Mouse (Mus musculus) adrenal gland, postnatal 4 days (tissue): ENCODE measurements around the gene Tmem59l. TPM values are rescaled to one million over a fixed set of nuclear protein-coding genes. Genes with fewer than 3 reads are reported as not detected.

Experiments
- DNase-seq, 2 experiments: peaks; one replicate each; pipeline ENCODE4 v3.0.0; 2021 to 2022; ENCODE audit warnings: low spot score in 2 of 2, mixed read lengths in 2 of 2
- total RNA-seq, 2 experiments: library from RNA; stranded (reverse); gene quantifications; 2 replicates each; pipeline ENCODE4 v1.2.3; 2021

Tmem59l gene
- total RNA-seq, 2 experiments from 2014 or later, result 3.6 to 5.0 TPM

- no peak for DNase-seq
Observed at GRCm38 (mm10) chr8:70490061-70490879, 3.1 kb upstream of the Tmem59l start.

- DNase-seq, result no peak
Observed at GRCm38 (mm10) chr8:70489576-70489975, 2.4 kb upstream of the Tmem59l start.

GRCm38 (mm10) chr8:70488931-70489470 is 1.8 kb upstream of the Tmem59l start:
- no peak for DNase-seq

GRCm38 (mm10) chr8:70487993-70488796 is 1.0 kb upstream of the Tmem59l start:
- DNase-seq, result no peak

- DNase-seq, result no peak
Observed at GRCm38 (mm10) chr8:70486191-70486681, 922 bp downstream of the Tmem59l start.

GRCm38 (mm10) chr8:70482943-70483342 is 4.2 kb downstream of the Tmem59l start:
- no peak for DNase-seq

- no peak for DNase-seq
Observed at GRCm38 (mm10) chr8:70481908-70482307, 5.2 kb downstream of the Tmem59l start.

GRCm38 (mm10) chr8:70477269-70477982 is 9.7 kb downstream of the Tmem59l start:
- DNase-seq, result no peak

- peak; percentile 83 to 90 for DNase-seq
Observed at GRCm38 (mm10) chr8:70476333-70477268, 10.6 kb downstream of the Tmem59l start, which contains the start of gene Klhl26. Klhl26 (minus strand) TSS chr8:70476968.

- no peak for DNase-seq
Observed at GRCm38 (mm10) chr8:70471856-70472255, 15.3 kb downstream of the Tmem59l start.

- no peak for DNase-seq
Observed at GRCm38 (mm10) chr8:70469938-70470337, 17.2 kb downstream of the Tmem59l start.

- no peak for DNase-seq
Observed at GRCm38 (mm10) chr8:70469295-70469916, 17.8 kb downstream of the Tmem59l start.

GRCm38 (mm10) chr8:70468733-70469132 is 18.4 kb downstream of the Tmem59l start:
- no peak for DNase-seq

- no peak for DNase-seq
Observed at GRCm38 (mm10) chr8:70467907-70468306, 19.3 kb downstream of the Tmem59l start.

GRCm38 (mm10) chr8:70467229-70467725 is 19.9 kb downstream of the Tmem59l start:
- DNase-seq, result no peak

- DNase-seq, result no peak
Observed at GRCm38 (mm10) chr8:70466771-70467170, 20.4 kb downstream of the Tmem59l start.

GRCm38 (mm10) chr8:70466305-70466704 is 20.9 kb downstream of the Tmem59l start:
- DNase-seq, result no peak

- no peak for DNase-seq
Observed at GRCm38 (mm10) chr8:70465701-70466100, 21.5 kb downstream of the Tmem59l start.

GRCm38 (mm10) chr8:70464162-70464561 is 23.0 kb downstream of the Tmem59l start:
- no peak for DNase-seq
